Mouse (Mus musculus) CH12.LX (cell line): ENCODE results near the gene Gm20388.

ENCODE experiments used
- CTCF ChIP-seq, 2 experiments: IDR thresholded peaks in 1 of 2; conservative IDR thresholded peaks in 1 of 2; 2 replicates each; pipeline ENCODE4 v1.5.1; 2011 to 2012; ENCODE audit warnings: low read depth in 2 of 2, low read length in 2 of 2, improper control_type of control experiment in 1 of 2, inconsistent platforms in 1 of 2, mild to moderate bottlenecking in 1 of 2, moderate library complexity in 1 of 2
- EP300 ChIP-seq: IDR thresholded peaks from 2 replicates; pipeline ENCODE4 v1.6.1; 2011; ENCODE audit warnings: low read length, improper control_type of control experiment
- KAT2A ChIP-seq: IDR thresholded peaks from 2 replicates; pipeline ENCODE4 v1.6.1; 2012; ENCODE audit warnings: low read length, improper control_type of control experiment, inconsistent platforms; ENCODE audit not compliant: insufficient replicate concordance
- MAFK ChIP-seq: IDR thresholded peaks from 2 replicates; pipeline ENCODE4 v1.6.1; 2011; ENCODE audit warnings: low read length, improper control_type of control experiment; ENCODE audit not compliant: insufficient replicate concordance
- MAX ChIP-seq: IDR thresholded peaks from 2 replicates; pipeline ENCODE4 v1.6.1; 2011; ENCODE audit warnings: low read length, improper control_type of control experiment
- POLR2A ChIP-seq: IDR thresholded peaks from 2 replicates; pipeline ENCODE4 v1.6.1; 2011; ENCODE audit warnings: low read depth, mild to moderate bottlenecking, improper control_type of control experiment, low read length
- RCOR1 ChIP-seq: conservative IDR thresholded peaks from 2 replicates; pipeline ENCODE4 v1.6.1; 2012; ENCODE audit warnings: low read depth, mild to moderate bottlenecking, inconsistent platforms, low read length, improper control_type of control experiment
- TCF12 ChIP-seq: IDR thresholded peaks from 2 replicates; pipeline ENCODE4 v1.6.1; 2014; ENCODE audit warnings: low read depth, mild to moderate bottlenecking, inconsistent platforms, low read length, improper control_type of control experiment
- USF1 ChIP-seq: IDR thresholded peaks from 2 replicates; pipeline ENCODE4 v1.6.1; 2014; ENCODE audit warnings: low read depth, mild to moderate bottlenecking, inconsistent platforms, low read length, improper control_type of control experiment

- TF ChIP-seq MAX (no peak), RCOR1 (no peak), CTCF (conservative IDR thresholded peaks at IDR 0.05 in 1 of 2, IDR thresholded peaks at IDR 0.05 in 1 of 2; ENCODE audit: low read depth in 2 of 2, low read length in 2 of 2) (no peak), TCF12 (no peak), MAFK (no peak), EP300 (no peak), USF1 (no peak), POLR2A (no peak), KAT2A (no peak)
Observed at GRCm38 (mm10) chr8:121079201-121079600, 1168.6 kb downstream of the Gm20388 start.
